Mouse (Mus musculus): ENCODE results near the gene Zfp94. TPM values are rescaled to one million over a fixed set of nuclear protein-coding genes. Genes with fewer than 3 reads are reported as not detected.

The Zfp94 gene
- polyA plus RNA-seq, 1 experiment from 2014 or later: 24.7 TPM

GRCm38 (mm10) chr7:24338241-24338640 is 21.8 kb upstream of the Zfp94 start:
- WGBS: 46% methylated on average over 2 of the region's 2 CpGs
- Histone ChIP-seq H3K4me3 (no peak overlapping the region), H3K4me2 (replicated peaks) (no peak overlapping the region), H3K27ac (replicated peaks) (no peak overlapping the region), H3K9me3 (no peaks in the 10 kb centered on the region), H3K36me3 (no peaks in the 10 kb centered on the region), H3K27me3 (peaks cover 13% of the 10 kb centered on the region), H3K4me1 (no peaks in the 10 kb centered on the region), H3K9ac (replicated peaks) (no peak overlapping the region)
- no peak for ATAC-seq (replicated peaks)

GRCm38 (mm10) chr7:24335699-24336309 is 19.3 kb upstream of the Zfp94 start:
- WGBS: 10% methylated on average over 5 of the region's 5 CpGs
- Histone ChIP-seq H3K4me1 (no peaks in the 10 kb centered on the region), H3K4me3 (no peak overlapping the region), H3K27ac (replicated peaks) (no peak overlapping the region), H3K9ac (replicated peaks) (no peak overlapping the region), H3K36me3 (no peaks in the 10 kb centered on the region), H3K9me3 (no peaks in the 10 kb centered on the region), H3K4me2 (replicated peaks) (no peak overlapping the region), H3K27me3 (peaks cover 17% of the 10 kb centered on the region)
- ATAC-seq (replicated peaks): peak; percentile 43; the same call in 1 of the 2 replicates

- no peaks in the 10 kb centered on the region for H3K9me3 ChIP-seq
- H3K27ac ChIP-seq (replicated peaks): no peak within 1 kb of the TSS
- no peak within 1 kb of the TSS for H3K4me3 ChIP-seq
- H3K36me3 ChIP-seq: no peaks in the 10 kb centered on the region
- H3K4me1 ChIP-seq: no peaks in the 10 kb centered on the region
- H3K9ac ChIP-seq (replicated peaks): no peak within 1 kb of the TSS
- peaks cover 17% of the 10 kb centered on the region for H3K27me3 ChIP-seq
- 56% methylated on average over 49 of the region's 49 CpGs for WGBS
- H3K4me2 ChIP-seq (replicated peaks): no peak within 1 kb of the TSS
- no peak for ATAC-seq (replicated peaks)
These were observed 17.0 kb upstream of the Zfp94 start, which contains the start of gene Tescl for GRCm38 (mm10) chr7:24333304-24333986. Gene Tescl (minus strand): TSS chr7:24333936.

GRCm38 (mm10) chr7:24327281-24327975 is 11.0 kb upstream of the Zfp94 start:
- Histone ChIP-seq H3K9ac (replicated peaks) (no peak overlapping the region), H3K4me1 (peaks cover 12% of the 10 kb centered on the region), H3K27ac (replicated peaks) (no peak overlapping the region), H3K9me3 (no peaks in the 10 kb centered on the region; the same call in 1 of the 2 replicates), H3K27me3 (no peaks in the 10 kb centered on the region), H3K36me3 (no peaks in the 10 kb centered on the region), H3K4me3 (no peak overlapping the region), H3K4me2 (replicated peaks) (no peak overlapping the region)
- no peak for ATAC-seq (replicated peaks)
- WGBS: 89% methylated on average over 14 of the region's 14 CpGs

GRCm38 (mm10) chr7:24326273-24327135 is 10.0 kb upstream of the Zfp94 start:
- Histone ChIP-seq H3K27ac (replicated peaks) (peak overlapping the region; percentile 67), H3K4me3 (peak overlapping the region; percentile 30), H3K9ac (replicated peaks) (peak overlapping the region; percentile 35; the same call in 1 of the 2 replicates), H3K36me3 (no peaks in the 10 kb centered on the region), H3K27me3 (no peaks in the 10 kb centered on the region), H3K4me2 (replicated peaks) (peak overlapping the region; percentile 49), H3K9me3 (no peaks in the 10 kb centered on the region; the same call in 1 of the 2 replicates), H3K4me1 (peaks cover 12% of the 10 kb centered on the region)
- 34% methylated on average over 20 of the region's 20 CpGs for WGBS
- ATAC-seq (replicated peaks): peak; percentile 69

- peak overlapping the region; percentile 35 for H3K9ac ChIP-seq (replicated peaks)
- H3K36me3 ChIP-seq: no peaks in the 10 kb centered on the region
- H3K27me3 ChIP-seq: no peaks in the 10 kb centered on the region
- H3K4me2 ChIP-seq (replicated peaks): peak overlapping the region; percentile 49
- peaks cover 12% of the 10 kb centered on the region for H3K4me1 ChIP-seq
- WGBS: 4% methylated on average over 13 of the region's 13 CpGs
- H3K4me3 ChIP-seq: peak overlapping the region; percentile 30
- peak; percentile 82 for ATAC-seq (replicated peaks)
- H3K27ac ChIP-seq (replicated peaks): peak overlapping the region; percentile 67
- H3K9me3 ChIP-seq: no peaks in the 10 kb centered on the region; the same call in 1 of the 2 replicates
These were observed 9.2 kb upstream of the Zfp94 start for GRCm38 (mm10) chr7:24325675-24326128.

- Histone ChIP-seq H3K4me3 (no peak overlapping the region), H3K27me3 (no peaks in the 10 kb centered on the region), H3K4me2 (replicated peaks) (peak overlapping the region; percentile 49), H3K27ac (replicated peaks) (peak overlapping the region; percentile 67), H3K36me3 (no peaks in the 10 kb centered on the region), H3K9me3 (no peaks in the 10 kb centered on the region; the same call in 1 of the 2 replicates), H3K4me1 (peaks cover 12% of the 10 kb centered on the region), H3K9ac (replicated peaks) (no peak overlapping the region)
- WGBS: 46% methylated on average over 6 of the region's 6 CpGs
- no peak for ATAC-seq (replicated peaks)
These were observed 8.7 kb upstream of the Zfp94 start for GRCm38 (mm10) chr7:24325197-24325596.

GRCm38 (mm10) chr7:24322593-24322992 is 6.1 kb upstream of the Zfp94 start:
- WGBS: 77% methylated on average over 4 of the region's 4 CpGs
- Histone ChIP-seq H3K27me3 (peaks cover 5% of the 10 kb centered on the region; the same call in 1 of the 2 replicates), H3K36me3 (no peaks in the 10 kb centered on the region), H3K27ac (replicated peaks) (no peak overlapping the region), H3K9me3 (no peaks in the 10 kb centered on the region; the same call in 1 of the 2 replicates), H3K9ac (replicated peaks) (no peak overlapping the region), H3K4me1 (peaks cover 12% of the 10 kb centered on the region), H3K4me3 (no peak overlapping the region), H3K4me2 (replicated peaks) (no peak overlapping the region)
- no peak for ATAC-seq (replicated peaks)

- Histone ChIP-seq H3K4me2 (replicated peaks) (no peak overlapping the region), H3K9me3 (no peaks in the 10 kb centered on the region), H3K4me1 (peaks cover 13% of the 10 kb centered on the region), H3K4me3 (no peak overlapping the region), H3K27ac (replicated peaks) (no peak overlapping the region), H3K9ac (replicated peaks) (no peak overlapping the region), H3K27me3 (peaks cover 5% of the 10 kb centered on the region; the same call in 1 of the 2 replicates), H3K36me3 (no peaks in the 10 kb centered on the region)
- no peak for ATAC-seq (replicated peaks)
- WGBS: 77% methylated on average over 6 of the region's 6 CpGs
These were observed 2.5 kb upstream of the Zfp94 start for GRCm38 (mm10) chr7:24318942-24319341.

GRCm38 (mm10) chr7:24315726-24316566 is 520 bp downstream of the Zfp94 start:
- H3K27ac ChIP-seq (replicated peaks): peak overlapping the region; percentile 87
- peaks cover 13% of the 10 kb centered on the region for H3K4me1 ChIP-seq
- H3K36me3 ChIP-seq: peaks cover 15% of the 10 kb centered on the region
- peak overlapping the region; percentile 61 for H3K4me2 ChIP-seq (replicated peaks)
- peak; percentile 84 for ATAC-seq (replicated peaks)
- H3K4me3 ChIP-seq: peak overlapping the region; percentile 73
- peak overlapping the region; percentile 90 for H3K9ac ChIP-seq (replicated peaks)
- 29% methylated on average over 29 of the region's 29 CpGs for WGBS
- peaks cover 5% of the 10 kb centered on the region; the same call in 1 of the 2 replicates for H3K27me3 ChIP-seq
- no peaks in the 10 kb centered on the region for H3K9me3 ChIP-seq
